Mouse (Mus musculus) gastrocnemius, postnatal 14 days (tissue): ENCODE measurements around the gene Bpgm. TPM values are rescaled to one million over a fixed set of nuclear protein-coding genes. Genes with fewer than 3 reads are reported as not detected.

ENCODE experiments used
- total RNA-seq, 2 experiments: library from RNA; stranded (reverse); gene quantifications; 2 replicates each; pipeline ENCODE4 v1.2.3; 2021

Bpgm gene
- total RNA-seq, 2 experiments from 2014 or later, result 42.7 to 53.8 TPM

Other genes with a start within 250 kb of the Bpgm start
- gene Akr1b3, start 158.7 kb upstream of the Bpgm start, total RNA-seq, result 100 to 1,000 TPM; 202 to 210 TPM
- 1 to 10 TPM; 2.8 to 5.0 TPM for gene Akr1b8, start 122.1 kb upstream of the Bpgm start, total RNA-seq
- 10 to 100 TPM; 36.4 to 50.5 TPM for gene Akr1b10, start 92.0 kb upstream of the Bpgm start, total RNA-seq
- gene Akr1b7, start 63.9 kb upstream of the Bpgm start, total RNA-seq, result not detected
- gene Cald1, start 122.3 kb downstream of the Bpgm start, total RNA-seq, result 10 to 100 TPM; 51.7 to 53.7 TPM